Mouse (Mus musculus) T-cell, adult 2 months (primary cell): ENCODE results near the gene Adgrb2.
A peak's percentile ranks its signal among the peaks of the same experiment; 100 is the strongest.

Experiments
- DNase-seq: peaks from one replicate; pipeline ENCODE4 v3.0.0; 2022; ENCODE audit warnings: low spot score

Gene Adgrb2

DNA sequence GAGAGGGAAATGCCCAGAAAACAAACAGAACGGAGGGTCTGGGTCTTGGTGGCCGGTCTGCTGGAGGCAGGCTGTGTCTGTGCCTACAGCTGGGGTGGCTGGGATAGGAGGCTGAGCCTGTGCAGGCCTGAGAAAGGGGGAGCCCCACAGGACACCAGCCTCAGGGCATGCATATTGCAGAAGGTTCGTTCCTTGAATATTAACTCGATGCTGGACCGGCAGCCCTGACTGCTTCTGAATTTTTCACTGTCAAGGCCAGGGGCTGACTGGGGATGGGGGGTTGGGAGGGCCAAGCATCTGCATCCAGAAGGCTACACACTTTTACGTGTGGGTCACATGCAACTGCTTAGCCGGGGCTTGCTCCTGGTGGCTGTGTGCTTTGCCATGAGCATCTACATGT, 48.8 kb downstream of the Adgrb2 start:
- DNase-seq = no peak

DNA sequence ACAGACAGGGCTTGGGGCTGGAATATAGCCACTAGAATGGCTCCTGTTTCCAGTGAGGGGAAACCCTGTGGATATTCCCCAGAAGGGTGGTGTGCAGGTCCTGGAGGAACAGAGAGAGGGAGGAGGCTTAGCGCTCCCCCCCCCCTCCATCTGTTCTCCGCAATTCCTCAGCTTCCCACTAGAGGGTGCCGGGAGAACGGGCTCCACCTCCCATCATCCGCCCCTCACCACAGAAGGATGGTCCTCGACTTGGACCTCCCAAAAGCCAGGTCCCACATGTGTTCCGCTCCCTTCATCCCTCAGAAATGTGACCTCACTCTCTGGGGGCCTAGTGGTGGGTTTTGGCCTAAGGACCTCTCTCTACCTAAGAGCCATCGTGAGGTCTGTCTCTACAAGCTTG, 51.4 kb downstream of the Adgrb2 start:
- DNase-seq = peak; percentile 13

DNA sequence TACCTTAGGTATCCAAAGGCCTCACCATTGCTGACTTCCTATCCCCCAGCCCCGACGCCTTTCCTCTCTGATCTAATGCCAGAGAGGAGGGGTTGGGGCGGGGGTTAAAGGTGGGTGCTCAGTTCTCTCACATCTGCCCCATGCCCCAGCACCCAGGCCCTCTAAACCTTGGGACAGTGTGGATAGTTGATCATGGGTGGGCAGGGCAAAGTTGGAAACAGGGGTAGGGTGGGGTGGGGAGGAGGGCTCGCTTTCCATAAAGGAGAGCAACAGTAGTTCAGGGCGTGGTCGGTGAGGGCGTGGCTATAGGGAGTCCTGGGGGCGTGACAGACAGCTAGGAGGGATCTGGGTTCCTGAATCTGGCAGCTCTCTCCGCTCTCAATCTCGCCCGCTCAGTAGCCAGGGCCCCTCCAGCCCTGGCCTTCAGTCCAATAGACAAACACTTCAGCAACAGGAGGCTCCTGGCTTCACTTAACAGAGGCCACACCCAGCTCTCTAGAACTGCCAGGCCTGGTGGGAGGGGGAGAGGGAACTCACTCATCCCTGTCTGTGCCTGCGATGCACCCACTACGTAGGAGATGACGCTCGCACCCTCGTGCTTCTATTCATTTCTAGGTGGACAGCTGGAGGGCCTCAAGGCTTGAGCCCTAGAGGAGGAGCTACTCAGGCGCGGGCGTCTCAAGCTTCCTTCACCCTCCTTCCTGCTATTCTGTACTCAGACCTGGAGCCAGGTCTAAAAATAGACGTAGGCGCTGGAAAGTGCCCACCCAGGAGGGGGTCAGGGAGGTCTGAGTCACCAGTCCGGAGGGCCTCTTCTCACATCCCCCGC, 52.1 kb downstream of the Adgrb2 start:
- no peak for DNase-seq

DNA sequence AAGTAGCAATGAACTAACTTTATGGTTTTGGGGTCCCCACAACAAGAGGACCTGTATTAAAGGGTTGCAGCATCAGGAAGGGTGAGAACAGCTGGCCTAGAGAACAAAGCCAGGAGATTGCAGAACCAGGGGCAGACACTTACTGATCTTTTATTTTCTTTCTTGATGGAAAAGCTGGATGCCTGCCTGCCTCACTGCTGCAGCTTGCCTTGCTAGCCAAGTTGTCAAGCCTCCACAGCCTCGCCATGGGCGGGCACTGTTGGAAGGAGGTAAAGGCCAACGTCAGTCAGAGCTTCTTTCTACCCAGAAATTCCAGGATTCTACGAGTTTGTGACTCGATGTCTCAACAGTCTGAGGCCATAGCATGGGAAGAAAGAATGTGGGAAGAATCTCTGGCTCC, 54.7 kb downstream of the Adgrb2 start:
- DNase-seq = no peak

DNA sequence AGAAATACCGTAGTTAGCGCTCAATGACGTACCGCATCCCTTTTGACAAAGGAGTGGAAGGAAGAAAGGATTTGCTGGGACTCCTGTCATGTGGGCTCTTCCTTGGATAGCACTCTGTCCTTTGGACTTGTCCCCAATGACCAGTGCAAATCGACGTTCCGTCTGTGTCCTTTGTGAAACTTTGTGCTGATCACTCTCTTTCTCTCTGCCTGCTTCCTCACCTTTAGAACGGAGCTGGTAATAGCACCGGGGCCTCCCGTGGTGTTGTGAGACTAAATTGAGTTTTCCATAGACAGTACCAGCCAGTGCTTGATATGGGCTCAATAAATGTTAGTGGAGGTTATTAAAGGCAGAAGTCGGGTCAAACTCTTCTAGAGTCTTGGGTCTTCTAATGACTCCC, 56.4 kb downstream of the Adgrb2 start:
- DNase-seq = no peak

DNA sequence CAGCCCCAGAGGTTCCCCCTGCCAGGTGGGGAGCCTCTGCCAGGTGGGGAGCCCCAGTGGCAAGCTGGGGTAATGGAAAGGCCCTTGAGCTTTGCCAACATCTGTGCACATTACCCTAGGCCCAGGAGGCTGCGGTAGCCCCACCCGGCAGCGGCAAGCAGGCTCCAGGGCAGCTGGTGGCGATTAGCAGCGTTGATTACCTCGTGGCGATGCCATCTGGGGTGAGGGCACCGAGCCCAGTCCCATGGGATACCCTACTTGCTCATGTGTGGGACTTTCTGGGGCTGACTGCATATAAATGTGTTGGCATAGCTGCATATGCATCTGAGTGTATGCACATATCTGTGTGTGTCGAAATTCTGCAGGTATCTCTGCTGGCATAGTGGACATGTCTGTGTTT, 59.5 kb downstream of the Adgrb2 start:
- DNase-seq = no peak

DNA sequence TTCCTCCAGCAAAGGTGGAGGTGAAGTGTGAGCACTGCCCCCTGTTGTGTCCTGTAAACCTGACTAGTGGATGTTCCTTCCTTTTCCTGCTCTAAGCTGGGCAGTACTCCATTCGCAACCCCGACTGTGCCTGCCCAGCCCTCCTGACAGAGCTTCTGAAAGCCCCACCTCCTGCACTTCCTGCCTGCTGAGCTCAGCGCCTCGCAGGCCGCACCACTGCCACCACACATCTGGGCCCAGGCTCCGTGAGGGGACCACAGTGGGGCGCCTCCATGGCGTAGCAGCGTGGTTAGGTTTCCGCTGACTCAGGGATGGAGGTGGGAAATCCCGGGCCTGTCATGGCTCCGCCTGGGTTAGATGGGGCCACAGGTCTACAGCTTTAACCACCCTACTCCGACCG, 60.9 kb downstream of the Adgrb2 start:
- DNase-seq = peak; percentile 84

DNA sequence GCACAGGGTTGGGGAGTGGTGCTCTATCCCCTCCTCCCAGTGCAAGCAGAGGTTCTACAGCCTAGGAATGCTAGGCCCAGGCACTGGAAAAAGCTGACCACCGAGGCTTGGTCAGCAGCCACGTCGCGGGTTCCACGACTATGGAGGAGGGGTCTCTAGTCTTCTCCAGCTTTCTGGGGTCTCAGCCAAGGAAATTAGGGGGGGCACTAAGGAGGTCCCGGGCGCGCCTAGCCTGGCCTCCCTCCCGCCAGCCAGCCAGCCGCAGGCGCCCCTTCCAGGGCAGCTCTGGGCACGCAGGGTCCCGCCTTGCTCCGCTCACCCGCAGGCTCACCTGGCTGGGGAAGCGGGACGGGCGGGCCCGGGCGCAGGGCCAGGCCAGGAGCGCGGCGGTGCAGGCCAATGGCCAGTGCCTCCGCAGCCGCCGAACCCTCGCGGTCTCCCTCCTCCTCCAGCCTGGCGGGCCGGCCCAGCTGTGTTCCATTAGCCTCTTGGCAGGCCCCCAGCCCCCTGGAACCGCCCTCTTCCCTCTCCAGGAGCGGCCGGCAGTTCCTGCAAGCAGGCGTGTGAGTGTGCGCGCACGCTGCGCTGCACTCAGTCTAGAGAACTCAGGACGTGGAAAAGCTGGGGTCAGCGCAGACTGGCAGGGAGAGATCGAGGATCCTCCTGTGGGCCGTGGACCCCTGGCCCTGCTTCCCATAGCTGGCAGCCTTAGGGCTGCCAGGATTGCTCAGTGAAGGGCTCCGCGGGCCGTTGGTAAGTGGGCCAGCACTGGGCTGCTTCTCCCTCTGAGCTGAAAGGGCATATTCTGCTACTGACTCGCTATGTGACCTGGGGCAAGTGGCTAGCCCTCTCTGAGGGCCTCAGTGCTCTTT, 62.9 kb downstream of the Adgrb2 start, which contains the start of gene Col16a1:
TSS of gene Col16a1 (plus strand) at position 510 of the 872 bp plus-strand sequence.
- no peak for DNase-seq

DNA sequence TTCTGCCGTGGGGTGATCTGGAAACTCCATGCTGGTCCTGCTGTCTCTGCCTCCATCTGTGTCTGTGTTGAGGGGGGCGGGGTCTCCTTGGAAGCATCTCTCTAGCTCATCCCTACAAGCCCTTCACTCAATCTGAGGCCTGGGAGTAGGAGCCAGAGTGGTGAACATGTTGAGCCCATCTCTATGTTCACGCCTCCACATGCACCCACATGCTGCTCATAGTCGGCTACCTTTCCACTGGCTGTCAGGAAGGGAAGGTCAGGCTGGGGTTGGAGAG, 63.5 kb downstream of the Adgrb2 start:
- no peak for DNase-seq

DNA sequence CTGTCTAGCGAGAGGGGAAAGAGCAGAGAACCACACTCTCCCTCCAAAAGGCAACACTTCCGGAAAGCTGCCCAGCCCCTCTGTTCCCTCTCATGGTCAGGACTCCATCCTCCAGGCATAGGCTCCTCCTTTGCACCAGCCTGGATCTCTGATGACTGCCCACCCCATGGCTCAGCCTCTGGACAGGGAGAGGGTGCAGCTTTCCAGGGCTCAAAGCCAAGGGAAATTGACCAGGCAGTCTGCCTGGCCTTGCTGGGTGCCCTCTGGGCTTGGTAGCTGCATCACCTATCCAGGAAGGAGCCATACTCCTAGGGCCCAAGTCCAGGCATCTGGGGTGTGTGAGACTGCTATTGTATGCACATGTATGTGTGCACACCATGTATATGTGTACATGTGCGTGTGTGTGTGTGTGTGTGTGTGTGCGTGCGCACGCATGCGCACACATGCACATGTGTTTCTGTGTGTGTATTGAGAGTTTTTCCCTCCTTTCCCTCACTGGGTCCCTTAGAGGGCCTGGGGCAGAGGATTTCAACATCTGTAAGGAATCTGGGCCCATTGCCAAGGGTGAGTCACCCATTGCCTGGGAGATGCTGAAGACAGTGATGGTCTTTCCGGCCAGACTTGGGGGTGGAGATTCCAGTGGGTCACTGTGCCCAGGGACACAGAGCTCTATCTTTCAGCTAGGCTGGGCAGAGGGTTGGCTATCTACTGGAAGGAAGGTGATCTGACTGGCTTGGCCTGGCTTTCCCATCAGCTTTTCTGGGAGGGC, 65.6 kb downstream of the Adgrb2 start:
- no peak for DNase-seq

DNA sequence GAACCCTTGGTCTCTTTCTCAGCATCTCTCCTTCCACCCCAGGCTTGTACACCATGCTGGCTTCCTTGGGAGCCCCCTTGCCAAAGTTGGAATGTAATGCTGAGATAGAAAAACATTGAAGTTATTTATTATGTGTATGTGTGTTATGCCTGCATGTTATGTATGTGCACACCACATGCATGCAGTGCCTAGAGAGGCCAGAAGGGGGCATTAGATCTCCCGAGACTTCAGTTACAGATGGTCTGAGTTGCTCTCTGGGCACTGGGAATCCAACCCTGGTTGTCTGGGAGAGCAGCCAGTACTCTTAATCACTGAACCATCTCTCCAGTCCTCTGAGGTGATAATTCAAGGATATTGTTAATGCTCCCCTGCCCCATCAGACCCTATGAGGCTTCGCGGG, 67.6 kb downstream of the Adgrb2 start:
- no peak for DNase-seq

DNA sequence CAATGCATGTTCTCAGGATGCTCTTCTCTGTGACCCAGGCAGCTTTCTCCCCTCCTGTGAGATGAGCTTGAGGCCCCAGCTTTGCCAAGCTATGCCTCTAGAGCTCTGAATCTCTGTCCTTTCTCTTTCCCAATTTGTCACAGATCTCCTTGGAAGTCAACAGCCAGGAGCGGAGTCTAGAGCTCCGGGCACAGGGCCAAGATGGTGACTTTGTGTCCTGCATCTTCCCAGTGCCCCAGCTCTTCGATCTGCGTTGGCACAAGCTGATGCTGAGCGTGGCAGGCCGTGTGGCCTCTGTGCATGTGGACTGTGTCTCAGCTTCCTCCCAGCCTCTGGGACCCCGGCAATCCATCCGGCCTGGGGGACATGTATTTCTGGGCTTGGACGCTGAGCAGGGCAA, 68.4 kb downstream of the Adgrb2 start:
- no peak for DNase-seq

DNA sequence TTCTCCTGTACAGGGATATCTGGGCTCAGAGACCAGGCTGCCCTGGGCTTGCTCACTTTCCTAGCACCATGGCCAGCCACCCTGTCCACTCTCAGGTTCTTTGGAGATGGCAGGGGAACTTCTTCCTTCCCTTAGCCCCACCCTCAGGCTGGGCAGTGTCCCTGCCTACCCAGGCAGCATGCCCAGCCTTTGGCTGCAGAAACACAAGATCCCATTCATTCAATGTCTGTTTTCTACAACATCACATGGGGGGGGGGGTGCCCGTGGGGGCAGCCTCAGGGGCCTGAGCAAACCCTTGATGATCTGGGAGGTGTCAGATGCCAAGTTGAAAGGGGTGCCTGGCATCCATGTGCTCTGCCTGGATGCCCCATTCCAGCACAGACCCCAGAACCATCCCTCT, 70.1 kb downstream of the Adgrb2 start:
- no peak for DNase-seq

DNA sequence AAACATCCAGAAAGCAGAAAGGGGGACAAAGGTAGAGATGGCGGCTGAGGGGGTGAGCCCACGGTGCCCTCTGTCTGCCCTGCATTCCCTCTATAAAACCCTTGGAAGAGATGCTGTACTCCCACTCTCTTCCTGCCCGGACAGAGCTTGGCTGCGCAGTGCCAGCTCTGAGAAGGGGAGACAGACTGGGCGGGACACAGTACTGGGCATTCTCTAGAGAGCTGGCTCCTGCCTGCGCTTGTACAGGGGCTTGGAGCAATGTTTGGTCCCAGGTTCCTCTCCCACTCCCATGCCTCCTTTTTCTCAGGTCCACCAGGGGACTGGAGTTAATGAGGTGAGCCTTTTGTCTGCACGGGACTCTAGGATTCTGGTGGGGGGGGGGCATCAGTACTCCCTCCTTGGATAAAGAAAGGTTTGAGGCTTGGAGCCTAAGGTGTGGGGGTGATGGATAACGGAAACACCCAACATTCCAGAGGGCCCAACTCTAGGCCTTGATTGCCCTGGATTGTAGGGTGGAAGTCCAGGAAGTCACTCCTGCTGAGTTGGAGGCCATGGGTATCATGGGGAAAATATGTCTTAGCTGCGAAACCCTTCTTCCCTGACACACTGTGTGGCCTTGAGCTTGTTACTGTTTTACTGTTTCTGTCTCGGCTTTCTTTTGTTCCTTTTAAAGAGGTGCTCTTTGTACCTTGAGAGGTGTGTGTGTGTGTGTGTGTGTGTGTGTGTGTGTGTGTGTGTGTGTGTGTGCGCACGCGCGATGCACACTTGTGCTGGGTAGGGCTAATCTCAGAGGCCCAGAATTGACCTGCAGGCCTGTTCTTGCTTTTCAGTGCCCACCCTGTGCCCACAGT, 70.7 kb downstream of the Adgrb2 start:
- DNase-seq = no peak

DNA sequence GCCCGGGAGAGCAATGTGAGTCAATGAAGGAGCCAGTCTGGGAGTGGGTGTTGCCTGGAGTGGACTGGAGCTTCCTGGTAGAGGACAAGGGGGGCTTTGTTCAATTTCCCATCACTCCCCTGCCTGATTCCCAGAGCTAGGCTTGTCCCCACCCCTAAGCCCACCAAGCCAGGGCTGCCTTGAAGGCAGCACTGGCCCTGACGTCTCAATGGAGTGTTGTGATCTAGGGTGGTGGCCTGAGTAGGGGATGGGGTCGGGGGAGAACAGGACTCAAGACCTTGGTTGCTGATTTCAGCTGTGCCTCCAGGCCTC, 71.3 kb downstream of the Adgrb2 start:
- no peak for DNase-seq

DNA sequence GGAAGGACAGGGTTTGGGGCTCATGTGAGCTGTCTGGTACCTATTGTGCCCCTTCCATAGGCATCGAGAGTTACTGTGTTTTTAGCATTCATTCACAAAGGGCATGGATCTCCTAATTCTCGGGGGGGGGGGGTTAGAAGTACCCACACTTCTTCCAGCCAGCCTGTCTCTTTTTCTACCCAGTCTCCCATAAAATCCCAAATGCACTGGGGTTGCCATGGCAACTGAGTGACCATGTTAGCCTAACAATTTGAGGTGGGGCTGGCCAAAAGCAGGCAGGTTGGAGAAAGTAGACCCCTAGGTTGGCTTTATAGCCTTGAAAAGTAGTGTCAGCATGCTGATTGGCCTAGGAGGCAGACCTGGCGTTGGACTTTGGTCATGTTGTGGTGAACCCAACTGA, 71.8 kb downstream of the Adgrb2 start:
- DNase-seq = no peak

DNA sequence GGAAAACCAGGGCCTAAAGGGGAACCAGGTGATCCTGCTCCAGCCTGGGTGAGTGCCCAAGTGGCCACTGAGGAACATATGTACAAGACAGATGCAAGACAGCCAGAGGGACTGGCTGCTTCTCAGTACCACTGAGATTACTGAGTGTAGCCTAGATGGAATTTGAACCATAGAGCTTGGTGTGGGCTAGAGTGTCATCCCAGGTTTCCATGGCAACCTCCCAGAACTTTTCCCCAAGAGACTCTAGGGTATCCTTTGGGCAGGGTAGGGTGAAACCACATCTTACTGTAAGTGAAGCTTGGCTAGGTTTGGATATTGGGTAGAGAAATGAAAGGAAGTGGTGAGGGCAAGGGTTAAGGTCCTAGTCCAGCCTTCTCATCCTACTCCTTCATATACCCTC, 76.3 kb downstream of the Adgrb2 start:
- no peak for DNase-seq

DNA sequence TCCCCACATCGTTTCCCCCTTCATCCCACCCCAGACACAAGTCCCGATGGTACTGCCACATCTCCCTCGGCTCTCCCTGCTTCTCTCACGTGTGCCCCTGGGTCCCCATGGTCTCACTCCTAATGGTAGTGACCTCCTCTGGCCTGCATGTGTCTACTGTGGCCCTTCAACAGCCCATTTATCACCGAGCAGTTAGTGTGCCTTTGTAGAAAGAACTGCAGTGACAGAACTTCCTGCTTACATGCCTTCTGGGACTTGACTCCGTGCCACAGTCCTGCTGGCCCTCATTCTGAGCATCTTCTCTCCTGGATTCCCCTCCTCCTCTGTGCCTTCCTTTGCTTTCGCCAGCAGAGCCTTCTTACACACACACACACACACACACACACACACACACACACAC, 78.5 kb downstream of the Adgrb2 start:
- DNase-seq = no peak

DNA sequence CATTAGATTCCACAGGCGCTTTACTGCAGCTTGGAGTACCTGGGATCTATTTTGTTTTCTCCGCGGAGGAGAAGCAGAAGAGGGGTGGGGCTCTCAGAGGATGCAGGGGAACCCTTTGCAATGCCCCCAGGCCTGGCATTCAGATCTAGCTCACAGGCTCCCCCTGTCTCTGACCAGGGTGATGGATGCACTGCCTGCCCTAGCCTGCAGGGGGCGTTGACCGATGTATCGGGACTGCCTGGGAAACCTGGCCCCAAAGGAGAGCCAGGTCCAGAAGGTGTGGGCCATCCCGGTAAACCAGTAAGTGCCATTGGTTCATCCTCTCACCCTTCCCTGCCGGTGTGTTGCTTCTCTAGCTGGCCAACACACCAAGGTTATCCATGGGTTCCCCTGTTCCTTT, 82.1 kb downstream of the Adgrb2 start:
- DNase-seq = peak; percentile 18

DNA sequence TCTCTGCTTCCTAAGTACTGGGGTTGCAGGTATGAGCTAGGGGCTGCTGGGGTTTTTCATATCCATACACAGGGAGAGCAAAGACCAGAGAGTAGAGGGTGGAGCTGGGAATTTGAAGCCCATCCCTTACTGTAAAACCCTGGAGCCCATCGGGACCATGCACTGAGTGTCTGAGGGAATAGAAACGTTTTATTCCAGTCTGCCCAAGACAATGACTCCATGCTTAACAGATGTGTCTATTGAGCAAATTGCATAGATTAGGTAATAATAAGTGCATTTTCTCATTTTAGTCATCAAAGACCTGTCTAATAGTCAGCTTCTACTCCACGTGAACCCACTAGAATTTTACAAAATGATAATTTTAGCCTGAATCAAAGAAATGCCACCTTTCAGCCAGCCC, 85.9 kb downstream of the Adgrb2 start:
- no peak for DNase-seq

DNA sequence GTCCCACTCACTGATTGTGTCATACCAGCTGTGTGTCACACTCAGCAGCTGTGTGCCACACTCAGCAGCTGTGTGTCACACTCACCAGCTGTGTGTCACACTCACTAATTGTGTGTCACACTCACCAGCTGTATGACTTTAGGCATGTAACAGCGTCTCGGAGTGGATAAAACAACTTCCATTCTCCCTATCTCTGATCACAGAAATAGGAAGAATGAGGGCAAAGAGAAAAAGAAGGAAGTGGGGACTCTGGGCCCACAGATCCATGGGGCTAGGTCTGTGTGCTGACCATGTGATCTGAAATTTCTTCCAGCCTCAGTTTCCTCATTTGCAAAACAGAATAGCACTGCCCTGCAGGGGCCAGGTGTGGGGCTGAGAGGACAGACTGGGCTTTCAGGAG, 87.1 kb downstream of the Adgrb2 start:
- no peak for DNase-seq
